Mouse (Mus musculus): ENCODE measurements at regions not wholly inside any gene's neighbourhood (a gene's known extent, or its start where the extent isn't known, plus 50 kb on each side); places are given as distances from the start of the nearest gene placed in this dataset.

DNA sequence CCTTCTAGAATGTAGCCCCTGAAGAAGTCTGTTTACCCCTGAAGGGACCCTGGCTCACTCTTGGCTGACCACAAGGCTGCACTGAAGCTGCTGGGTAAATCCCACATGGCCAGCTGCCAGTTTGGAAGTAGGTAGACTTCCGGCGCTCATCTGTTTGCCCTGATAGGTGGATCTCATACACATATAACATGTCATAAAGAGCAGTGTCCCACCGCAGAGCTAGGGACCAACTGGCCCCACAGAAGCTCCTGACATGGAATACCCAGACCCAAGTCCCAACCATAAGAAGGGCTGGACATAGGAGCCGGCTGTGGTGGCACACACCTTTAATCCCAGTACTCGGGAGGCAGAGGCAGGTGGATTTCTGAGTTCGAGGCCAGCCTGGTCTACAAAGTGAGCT is 115.8 kb upstream of the Tshz3 start:
- TF ChIP-seq CTCF (IDR thresholded peaks at IDR 0.05; ENCODE audit: borderline replicate concordance, insufficient read depth, low read length) (no peak), POLR2A (IDR thresholded peaks at IDR 0.05; ENCODE audit: low read depth, low read length) (no peak)

All from embryonic fibroblast, embryonic 13.5 days (primary cell).